Mouse (Mus musculus) right cerebral cortex, postnatal 25 days (tissue): Measurements from ENCODE around the gene Chsy1.
A peak's percentile ranks its signal among the peaks of the same experiment; 100 is the strongest.

ENCODE experiments used
- DNase-seq: peaks from one replicate; pipeline ENCODE4 v3.0.0; 2022

Gene Chsy1

DNA sequence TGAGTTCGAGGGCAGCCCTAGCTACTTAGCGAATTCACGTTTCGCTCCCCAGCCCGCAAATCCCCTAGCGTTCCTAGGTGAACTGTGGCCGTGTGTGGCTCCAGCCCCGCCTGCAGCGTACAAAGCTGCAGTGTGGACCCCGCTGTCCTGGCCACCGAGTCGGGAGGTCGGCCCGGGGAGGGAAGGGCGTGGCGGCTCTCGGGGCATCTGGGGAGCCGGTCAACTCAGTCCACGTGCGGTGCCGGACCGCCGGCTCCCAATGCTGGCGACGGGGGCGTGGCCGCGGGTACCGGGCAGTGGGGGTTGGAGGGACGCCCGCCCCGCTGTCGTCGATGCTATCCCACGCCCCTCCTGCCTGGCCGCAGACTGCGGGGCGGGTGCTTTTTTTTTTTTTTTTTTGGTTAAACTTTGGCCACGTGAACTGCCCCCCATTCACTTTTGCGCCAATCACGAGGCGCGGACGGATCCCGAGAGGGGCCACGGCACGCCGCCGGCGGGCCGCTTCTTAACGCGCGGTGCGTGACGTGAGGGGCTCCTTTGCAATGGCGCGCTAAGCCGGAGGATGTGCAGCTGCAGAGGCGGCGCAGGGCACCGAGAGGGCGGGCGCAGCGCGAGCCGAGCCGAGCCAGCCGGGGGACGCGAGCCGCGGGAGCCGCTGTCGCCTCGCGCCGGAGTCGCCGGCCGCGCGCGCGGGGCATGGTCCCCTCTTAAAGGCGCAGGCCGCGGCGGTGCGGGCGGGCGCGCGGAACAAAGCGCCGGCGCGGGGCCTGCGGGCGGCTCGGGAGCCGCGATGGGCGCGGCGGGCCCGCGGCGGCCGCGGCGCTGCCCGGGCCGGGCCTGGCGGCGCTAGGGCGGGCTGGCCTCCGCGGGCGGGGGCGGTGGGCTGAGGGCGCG lies at the start of gene Chsy1:
Chsy1 (plus strand) TSS at position 555 of the 894 bp plus-strand sequence.
- peak; percentile 95 for DNase-seq

DNA sequence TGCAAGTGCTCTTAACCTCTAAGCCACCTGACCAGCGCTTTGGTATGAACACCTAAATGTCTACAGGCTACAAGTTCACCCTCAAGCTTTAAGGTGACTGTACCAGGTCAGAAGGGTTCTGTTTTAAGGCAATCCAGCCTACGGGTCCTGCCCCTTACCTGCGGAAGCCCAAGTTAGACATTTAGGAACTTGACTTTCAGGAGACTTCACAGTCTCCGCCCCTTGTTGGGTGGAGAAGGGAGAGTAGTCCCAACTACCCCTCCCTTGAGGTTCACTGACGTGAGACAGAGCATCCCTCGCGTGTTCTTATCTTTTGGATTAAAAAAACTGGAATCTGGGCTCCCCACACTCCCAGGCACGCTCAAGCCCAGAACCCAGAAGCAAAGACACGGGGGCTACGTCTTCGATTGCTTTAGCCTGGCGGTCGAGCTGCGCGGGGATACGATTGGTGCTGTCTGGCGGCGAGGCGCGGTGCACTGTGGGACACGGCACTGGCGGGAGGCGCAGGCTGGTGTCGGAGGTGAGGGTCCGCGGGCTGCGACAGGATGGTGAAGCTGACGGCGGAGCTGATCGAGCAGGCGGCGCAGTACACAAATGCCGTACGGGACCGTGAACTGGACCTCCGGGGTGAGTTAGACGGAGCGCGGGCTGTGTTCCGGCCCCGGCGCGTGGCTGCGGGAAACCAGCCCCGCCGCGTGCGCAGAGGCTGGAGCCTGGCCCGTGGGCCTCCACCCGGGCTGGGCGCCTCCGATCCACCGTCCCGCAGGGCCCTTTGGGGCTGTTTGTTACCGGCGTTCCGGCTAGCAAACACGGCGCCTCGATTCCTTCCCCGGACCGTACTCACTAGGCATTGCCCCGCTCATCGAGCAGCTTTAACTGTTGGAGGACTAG lies 49.0 kb upstream of the Chsy1 start:
- peak; percentile 88 for DNase-seq

- DNase-seq = no peak
Observed at GRCm38 (mm10) chr7:66061057-66061456, 48.3 kb upstream of the Chsy1 start.

DNA sequence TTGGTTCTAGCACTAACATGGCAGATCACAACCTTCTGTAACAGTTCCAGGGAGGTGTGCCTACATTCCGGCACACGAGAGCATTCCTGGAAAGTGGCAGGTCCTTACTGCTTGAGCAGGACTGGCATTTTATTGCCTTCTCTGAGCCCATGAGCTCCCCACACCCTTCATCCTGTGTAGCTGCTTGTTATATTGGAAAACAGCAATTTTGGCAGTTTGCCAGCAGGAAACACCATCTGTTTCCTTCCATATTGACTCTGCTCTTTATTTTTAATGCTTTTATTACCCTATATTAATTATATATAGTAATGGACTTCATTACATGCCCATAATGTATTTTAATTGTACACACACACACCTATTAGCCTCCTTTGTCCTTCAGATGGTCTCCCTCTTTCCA lies 32.9 kb upstream of the Chsy1 start:
- DNase-seq = no peak

GRCm38 (mm10) chr7:66079364-66080230 lies 29.7 kb upstream of the Chsy1 start, which contains the start of gene Selenos:
Gene Selenos (plus strand): TSS chr7:66079649.
- DNase-seq = peak; percentile 94

DNA sequence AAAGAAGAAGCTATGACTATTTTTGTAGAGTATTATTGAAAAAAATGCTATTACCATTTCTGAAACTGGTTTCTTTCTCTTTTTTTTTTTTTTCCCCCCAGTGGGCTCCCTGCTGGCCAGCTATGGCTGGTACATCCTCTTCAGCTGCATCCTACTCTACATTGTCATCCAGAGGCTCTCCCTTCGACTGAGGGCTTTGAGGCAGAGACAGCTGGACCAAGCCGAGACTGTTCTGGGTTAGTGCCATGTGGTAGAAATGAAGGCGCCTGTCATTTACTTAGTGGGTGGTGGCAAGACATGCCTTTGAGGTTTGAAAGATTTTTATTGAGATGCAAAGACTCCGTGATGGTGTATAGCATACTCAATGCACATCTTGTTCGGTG lies 29.1 kb upstream of the Chsy1 start:
- DNase-seq = no peak

- DNase-seq = no peak
Observed at GRCm38 (mm10) chr7:66083757-66084156, 25.6 kb upstream of the Chsy1 start.

- no peak for DNase-seq
Observed at GRCm38 (mm10) chr7:66084546-66084945, 24.8 kb upstream of the Chsy1 start.

DNA sequence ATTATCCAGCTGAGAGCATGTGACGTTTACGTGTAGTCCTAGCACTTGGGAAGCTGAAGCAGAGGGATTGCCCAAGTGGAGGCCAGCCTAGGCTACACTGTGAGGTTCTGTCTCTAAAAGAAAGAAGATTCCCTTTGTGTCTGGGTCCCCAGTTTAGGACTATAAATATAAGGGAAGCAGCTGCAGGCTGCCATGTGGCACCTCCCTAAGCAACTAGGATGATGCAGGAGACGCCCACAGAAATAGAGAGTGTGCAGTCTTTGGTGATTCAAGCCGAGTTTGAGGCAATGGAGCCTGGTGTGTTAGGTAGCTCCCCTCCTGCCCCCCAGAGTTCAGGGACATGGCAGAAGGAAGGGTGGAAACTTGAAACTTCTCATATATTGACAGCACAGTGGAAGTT lies 21.7 kb upstream of the Chsy1 start:
- peak; percentile 56 for DNase-seq

- no peak for DNase-seq
Observed at GRCm38 (mm10) chr7:66088077-66088476, 21.2 kb upstream of the Chsy1 start.

DNA sequence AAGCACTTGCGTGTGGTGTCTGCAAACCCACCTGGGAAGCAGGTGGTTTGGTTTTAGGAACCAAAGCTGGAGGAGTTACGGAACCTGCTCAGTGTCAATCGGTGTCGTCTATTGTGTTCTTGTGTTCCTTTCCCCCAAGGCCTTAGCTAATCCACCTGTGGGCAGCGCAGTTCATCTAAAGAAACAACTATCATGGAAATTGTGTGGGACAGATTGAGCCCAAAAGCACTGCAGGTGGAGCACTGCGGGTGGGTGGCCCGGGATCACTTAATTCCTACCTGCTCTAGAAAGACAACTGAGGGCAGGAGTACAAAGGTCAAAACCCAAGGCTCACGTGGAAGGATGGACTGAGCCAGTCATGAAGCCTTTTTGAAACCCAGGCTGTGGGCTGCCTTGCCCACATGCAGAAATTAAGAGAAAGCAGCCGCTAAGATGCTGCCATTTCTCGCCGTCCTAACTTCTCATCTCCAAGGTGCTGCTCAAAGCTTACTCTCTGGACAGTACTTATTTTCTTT lies 18.6 kb upstream of the Chsy1 start:
- no peak for DNase-seq

DNA sequence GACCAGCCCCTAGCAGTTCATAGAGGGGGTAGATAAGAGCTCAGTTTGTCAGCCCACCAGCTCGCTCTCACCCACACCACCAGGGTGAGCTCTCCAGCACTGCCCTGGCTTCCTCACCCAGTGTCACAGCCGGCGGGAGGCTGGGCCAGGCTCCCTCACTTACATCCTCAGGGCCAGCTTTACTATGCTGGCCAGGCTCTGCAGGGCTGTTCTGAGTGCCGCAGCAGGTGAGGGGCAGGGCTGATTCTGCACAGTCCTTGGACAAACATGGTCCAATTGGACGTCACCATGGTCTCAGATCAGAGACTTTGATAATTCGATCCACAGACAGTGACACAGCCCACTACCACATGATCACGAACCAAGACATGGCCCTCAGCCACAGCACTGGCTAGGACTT lies 17.8 kb upstream of the Chsy1 start:
- no peak for DNase-seq

- DNase-seq = no peak
Observed at GRCm38 (mm10) chr7:66092656-66093055, 16.7 kb upstream of the Chsy1 start.

DNA sequence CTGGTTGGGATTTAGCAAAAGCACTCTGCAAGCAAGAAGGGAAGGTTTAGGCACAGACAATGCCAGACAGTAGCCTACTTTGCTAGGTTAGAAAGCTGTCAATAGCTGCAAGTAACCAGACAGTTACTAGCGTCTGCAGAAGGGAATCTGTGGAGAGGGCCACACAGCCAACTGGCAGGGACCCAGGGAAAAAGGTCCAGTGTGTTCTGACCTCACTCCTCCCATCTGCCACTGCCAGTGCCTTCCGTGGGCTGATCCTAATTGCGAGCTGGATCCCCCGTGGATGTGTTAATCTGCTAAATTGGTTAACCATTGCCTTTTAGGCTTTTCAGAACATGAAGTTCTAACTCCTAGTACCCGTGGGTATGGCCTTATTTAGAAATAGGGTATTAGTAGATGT lies 15.2 kb upstream of the Chsy1 start:
- DNase-seq = no peak

DNA sequence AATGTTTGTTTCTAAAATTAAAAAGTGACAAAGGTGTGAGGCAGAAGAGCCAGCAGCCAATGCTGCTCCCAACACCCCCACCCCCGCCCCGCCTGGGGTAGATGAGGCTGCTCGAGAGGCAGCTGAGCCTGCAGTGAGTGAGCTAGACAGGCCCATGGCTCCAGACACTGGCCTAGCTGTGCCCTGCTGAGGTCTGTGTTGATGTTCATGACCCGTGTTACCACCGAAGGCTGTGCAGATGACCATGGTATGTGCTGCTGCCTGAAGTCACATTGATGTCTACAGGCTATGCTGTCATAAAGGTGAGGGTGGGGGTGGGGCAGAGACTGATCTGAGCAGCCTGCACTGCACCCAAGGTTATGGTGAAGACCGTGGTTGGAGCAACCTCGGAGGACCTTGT lies 10.5 kb upstream of the Chsy1 start:
- no peak for DNase-seq

DNA sequence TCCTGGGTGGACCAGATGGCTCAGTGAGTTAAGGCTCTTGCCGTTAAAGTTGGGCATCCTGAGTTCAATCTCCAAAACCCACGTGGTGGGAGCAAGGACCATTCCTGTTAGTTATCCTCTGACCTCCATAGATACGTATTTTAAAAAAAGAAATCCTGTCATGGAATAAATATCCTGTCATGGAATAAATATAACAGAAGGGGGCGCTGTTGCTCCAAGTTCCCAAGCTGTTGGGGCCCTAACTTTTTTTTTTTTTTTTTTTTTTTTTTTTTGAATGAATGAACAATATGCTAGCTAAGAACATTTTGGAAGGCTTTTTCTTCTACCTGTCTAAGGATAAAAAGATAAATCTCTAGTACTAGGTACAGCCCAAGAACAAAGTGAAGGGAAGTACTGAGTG lies 7.4 kb upstream of the Chsy1 start:
- DNase-seq = no peak

GRCm38 (mm10) chr7:66104531-66104930 lies 4.8 kb upstream of the Chsy1 start:
- DNase-seq = no peak

DNA sequence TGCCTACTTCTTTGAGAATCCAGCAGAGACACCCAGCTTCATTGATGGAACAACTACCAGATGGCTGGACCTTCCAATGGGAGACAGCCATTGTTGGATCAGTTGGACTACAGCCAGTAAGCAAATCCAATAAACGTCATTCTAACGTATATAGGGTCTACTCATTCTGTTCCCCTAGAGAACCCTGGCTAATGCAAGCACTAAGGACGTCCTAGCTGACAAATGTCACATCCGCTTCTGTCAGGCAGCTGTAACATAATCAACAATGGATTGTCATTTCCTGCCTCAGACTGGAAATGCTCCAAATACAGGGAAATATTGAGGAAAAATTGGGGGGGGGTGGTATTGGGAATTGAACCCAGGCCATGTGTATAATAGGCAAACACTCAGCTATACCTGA lies 3.5 kb upstream of the Chsy1 start:
- no peak for DNase-seq

GRCm38 (mm10) chr7:66106581-66107056 lies 2.7 kb upstream of the Chsy1 start:
- no peak for DNase-seq

DNA sequence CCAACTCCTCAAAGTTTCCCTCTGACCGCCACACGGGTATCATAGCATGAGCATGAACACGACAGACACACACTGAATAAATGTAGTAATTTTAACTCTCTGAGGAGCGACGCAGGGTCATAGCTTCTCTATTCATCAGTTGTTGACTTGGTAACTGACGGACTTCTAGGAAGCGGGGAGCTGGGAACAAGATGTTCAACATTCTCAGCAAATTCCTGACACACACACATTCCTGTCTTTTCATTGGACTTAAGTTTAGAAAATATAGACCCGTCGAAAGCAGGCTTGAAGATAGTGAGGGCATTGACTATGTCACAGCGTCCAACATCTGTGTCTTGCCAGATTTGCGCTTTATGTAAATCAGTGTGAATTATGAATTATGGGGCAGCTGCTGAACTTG lies 2.1 kb upstream of the Chsy1 start:
- DNase-seq = no peak

DNA sequence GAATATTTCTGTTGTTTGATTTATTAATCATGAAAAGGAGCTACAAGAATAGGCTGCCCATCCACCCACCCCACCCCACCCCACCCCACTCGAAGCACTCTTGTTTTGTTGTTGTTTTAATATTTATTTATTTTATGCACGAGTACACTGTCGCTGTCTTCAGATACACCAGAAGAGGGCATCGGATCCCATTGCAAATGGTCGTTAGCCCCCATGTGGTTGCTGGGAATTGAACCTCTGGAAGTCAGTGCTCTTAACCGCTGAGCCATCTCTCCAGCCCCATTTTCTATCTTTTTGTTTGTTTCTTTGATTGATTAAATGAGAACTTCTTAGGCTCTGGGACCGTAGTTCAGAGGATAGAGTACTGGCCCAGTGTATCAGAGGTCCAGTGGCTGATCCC lies 1.4 kb upstream of the Chsy1 start:
- no peak for DNase-seq

- DNase-seq = peak; percentile 51
Observed at GRCm38 (mm10) chr7:66109855-66110635, 730 bp downstream of the Chsy1 start.
